Mouse (Mus musculus) spleen, adult 18-20 months (tissue): Measurements from ENCODE around the gene Cc2d2b.
A peak's percentile ranks its signal among the peaks of the same experiment; 100 is the strongest.

Experiments
- DNase-seq, 2 experiments: peaks; one replicate each; pipeline ENCODE4 v3.0.0; 2022; ENCODE audit warnings: mixed read lengths in 2 of 2

The Cc2d2b gene

DNA sequence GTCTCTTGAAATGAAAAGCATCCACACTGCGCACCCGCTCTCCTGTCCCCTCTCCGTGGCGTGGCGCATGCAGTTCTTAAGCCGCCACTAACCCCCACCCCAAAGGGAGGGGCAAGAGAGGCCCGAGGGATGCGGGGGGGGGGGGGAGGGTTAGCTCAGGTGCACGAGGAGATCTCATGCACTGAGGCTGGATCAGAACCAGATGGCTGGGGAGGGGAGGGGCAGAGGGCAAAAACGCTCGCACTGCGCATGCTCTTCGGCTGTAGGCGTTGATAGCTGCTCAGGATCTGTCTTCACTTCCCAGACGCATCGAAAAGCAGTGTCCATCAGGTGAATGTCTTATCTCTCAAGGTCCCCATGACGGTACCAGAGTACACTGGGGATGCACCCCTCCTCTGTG is at the start of gene Cc2d2b:
TSS of gene Cc2d2b (plus strand) at position 195 of the 400 bp plus-strand sequence.
- DNase-seq: no peak

DNA sequence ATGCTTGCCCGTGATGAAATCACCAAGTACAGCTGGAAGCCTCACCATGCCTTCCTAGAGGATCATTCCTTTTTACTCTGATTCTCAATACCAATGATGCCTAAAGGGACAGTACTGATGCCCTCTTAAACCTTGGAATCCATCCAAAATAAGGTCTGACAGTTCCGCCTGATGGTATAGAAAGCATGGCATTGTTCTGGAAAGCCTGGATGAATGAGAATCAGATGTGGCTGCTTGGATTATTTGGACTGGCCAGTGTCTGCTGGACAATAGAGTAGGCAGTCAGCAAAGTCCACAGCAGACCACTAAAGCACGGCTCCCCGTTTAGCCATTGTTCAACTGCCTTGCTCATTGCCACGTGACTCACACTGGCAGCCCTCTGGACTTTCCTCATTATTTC is 48.7 kb upstream of the Cc2d2b start:
- no peak for DNase-seq

- no peak for DNase-seq
Observed at GRCm38 (mm10) chr19:40702406-40702805, 46.1 kb upstream of the Cc2d2b start.

DNA sequence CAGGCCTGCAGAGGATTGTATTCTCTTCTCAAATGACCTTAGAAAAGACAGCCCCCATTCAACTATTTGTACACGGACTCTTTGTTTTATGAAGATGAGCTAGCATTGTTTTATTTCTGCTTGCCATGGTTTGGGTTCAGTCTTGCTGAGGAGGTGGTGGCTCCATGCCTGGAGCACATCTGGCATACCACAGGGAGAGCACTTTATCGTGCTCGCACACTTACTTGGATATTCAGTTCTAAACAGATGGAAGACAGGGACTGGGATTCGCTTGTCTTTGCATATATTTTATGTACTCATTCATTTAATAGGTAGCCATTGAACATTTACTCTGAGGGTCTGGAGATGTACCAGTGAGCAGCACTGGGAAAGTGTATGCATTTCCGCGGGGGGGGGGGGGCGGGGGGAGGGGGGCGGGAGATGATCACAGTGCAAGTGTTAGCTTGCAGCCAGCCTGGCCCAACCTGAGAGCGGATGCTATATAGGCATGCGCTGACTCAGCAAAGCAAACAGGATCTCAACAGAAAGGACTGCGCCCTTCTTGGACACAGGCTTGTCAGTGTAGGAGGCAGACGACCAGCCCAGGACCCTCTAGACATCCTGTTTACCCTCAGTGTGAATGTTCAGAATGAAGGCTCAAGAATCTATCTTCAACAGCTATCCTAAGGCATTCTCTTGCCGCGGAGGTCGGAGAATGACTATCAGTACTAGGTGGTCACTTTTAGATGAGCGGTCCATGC is 35.5 kb upstream of the Cc2d2b start:
- DNase-seq: no peak

- no peak for DNase-seq
Observed at GRCm38 (mm10) chr19:40714700-40715099, 33.9 kb upstream of the Cc2d2b start.

GRCm38 (mm10) chr19:40716981-40717380 is 31.6 kb upstream of the Cc2d2b start:
- DNase-seq: no peak

DNA sequence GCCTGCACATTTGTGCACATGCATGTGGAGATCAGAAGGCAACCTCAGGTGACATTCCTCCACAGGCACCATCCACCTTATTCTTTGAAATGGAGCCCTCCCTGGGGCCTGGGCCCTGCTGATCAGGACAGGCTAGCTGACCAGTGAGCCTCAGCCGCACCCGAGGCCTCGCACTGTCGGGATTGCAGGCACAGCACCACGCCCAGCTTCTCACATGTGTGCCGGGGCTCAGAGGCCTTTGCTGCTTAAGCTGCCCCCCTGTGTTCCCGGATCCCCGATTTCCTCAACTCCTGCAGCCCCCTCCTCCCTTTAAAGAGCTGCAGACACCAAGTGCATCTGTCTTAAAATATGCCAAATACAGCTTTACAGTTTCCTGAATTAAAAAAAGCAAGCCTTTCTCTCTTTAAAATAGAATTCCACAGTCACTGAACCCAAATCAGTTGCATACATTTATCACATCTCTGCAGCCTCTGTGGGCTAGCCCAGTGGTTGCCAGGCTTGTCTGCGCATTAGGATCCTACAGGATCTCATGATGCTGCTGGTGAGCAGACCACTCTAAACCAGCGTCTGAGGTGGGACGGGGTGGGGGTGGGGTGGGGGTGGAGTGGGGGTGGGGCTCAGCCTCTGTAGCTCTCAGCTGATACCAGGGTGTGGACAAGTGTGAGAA is 29.0 kb upstream of the Cc2d2b start:
- no peak for DNase-seq

- no peak for DNase-seq
Observed at GRCm38 (mm10) chr19:40720381-40720780, 28.2 kb upstream of the Cc2d2b start.

- peak in 1 of 2 experiments; percentile 55 for DNase-seq
Observed at GRCm38 (mm10) chr19:40722137-40723038, 26.2 kb upstream of the Cc2d2b start.

GRCm38 (mm10) chr19:40723516-40723915 is 25.0 kb upstream of the Cc2d2b start:
- no peak for DNase-seq

GRCm38 (mm10) chr19:40726148-40726547 is 22.4 kb upstream of the Cc2d2b start:
- no peak for DNase-seq

DNA sequence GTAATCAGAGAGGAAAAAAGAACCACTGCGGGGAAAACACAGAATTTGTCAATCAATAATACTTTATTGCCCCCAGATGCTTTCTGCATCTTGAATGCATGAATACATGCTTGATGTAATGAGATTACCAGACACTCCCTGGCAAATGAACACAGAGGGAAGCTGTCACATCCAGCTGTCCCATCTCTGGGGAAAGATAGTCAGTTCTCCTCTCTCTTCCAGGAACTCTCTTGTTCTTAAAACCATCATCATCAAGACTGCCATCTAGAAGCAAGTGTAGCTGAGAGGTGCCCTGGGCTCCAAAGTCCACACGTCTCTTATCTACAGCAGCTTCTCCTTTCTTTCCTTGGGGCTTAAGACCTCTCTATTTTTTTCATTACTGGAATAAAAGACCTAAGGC is 21.9 kb upstream of the Cc2d2b start:
- DNase-seq: no peak

DNA sequence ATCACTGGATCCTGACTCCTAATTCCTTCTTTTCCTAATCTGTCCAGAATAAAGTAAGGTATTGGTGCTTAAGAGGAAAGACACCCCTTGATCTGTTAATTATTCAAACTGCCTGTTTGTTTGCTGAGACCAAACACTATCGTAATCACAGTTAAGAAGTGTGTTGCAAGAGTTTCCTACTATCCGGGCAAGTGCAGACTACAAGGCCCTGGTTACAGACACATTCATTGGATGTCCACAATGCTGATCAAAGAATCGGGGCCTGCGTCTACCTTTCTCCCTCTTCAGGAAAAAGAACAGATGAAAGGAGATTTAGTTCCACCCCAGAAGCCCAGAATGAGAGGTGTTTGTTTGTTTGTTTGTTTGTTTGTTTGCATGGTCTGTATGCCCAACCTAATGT is 20.3 kb upstream of the Cc2d2b start:
- no peak for DNase-seq

GRCm38 (mm10) chr19:40728732-40729420 is 19.7 kb upstream of the Cc2d2b start:
- DNase-seq: no peak

- no peak for DNase-seq
Observed at GRCm38 (mm10) chr19:40733409-40733808, 15.1 kb upstream of the Cc2d2b start.

- no peak for DNase-seq
Observed at GRCm38 (mm10) chr19:40733849-40734248, 14.7 kb upstream of the Cc2d2b start.

- peak; percentile 14 to 44 for DNase-seq
Observed at GRCm38 (mm10) chr19:40736680-40737512, 11.7 kb upstream of the Cc2d2b start.

- no peak for DNase-seq
Observed at GRCm38 (mm10) chr19:40737613-40738012, 10.9 kb upstream of the Cc2d2b start.

- no peak for DNase-seq
Observed at GRCm38 (mm10) chr19:40738683-40739324, 9.7 kb upstream of the Cc2d2b start.

- no peak for DNase-seq
Observed at GRCm38 (mm10) chr19:40746603-40747002, 1.9 kb upstream of the Cc2d2b start.

GRCm38 (mm10) chr19:40754311-40754710 is 5.8 kb downstream of the Cc2d2b start:
- peak; percentile 67 to 87 for DNase-seq
